Mouse (Mus musculus) spleen, adult 2 months (tissue): Measurements from ENCODE around the gene Sbno2.

Source experiments
- CTCF ChIP-seq: fragments of 200-500 bp; IDR thresholded peaks from 2 replicates; pipeline ENCODE4 v1.5.1; 2011; ENCODE audit warnings: mild to moderate bottlenecking, inconsistent platforms; ENCODE audit not compliant: insufficient read depth, insufficient read length, insufficient replicate concordance; ENCODE audit errors: extremely low read depth
- POLR2A ChIP-seq: fragments of 200-500 bp; IDR thresholded peaks from 2 replicates; pipeline ENCODE4 v1.6.1; 2011; ENCODE audit warnings: low read depth, low read length, inconsistent platforms

GRCm38 (mm10) chr10:80147719-80148601 is 42.6 kb upstream of the Sbno2 start, which contains the start of gene Midn:
- TF ChIP-seq CTCF (no peak), POLR2A (peak; percentile 56; the same call in 1 of the 2 replicates)
